Mouse (Mus musculus) kidney, adult 18-20 months (tissue): Measurements from ENCODE around the gene Nlgn1.

Experiments
- DNase-seq: peaks from one replicate; pipeline ENCODE4 v3.0.0; 2021

Nlgn1 gene

GRCm38 (mm10) chr3:26194970-26195369, 137.3 kb downstream of the Nlgn1 start:
- no peak for DNase-seq

- no peak for DNase-seq
Observed at GRCm38 (mm10) chr3:26181013-26181412, 151.2 kb downstream of the Nlgn1 start.

- DNase-seq, result no peak
Observed at GRCm38 (mm10) chr3:26175371-26175770, 156.9 kb downstream of the Nlgn1 start.

- no peak for DNase-seq
Observed at GRCm38 (mm10) chr3:26174257-26174656, 158.0 kb downstream of the Nlgn1 start.

GRCm38 (mm10) chr3:26173613-26174012, 158.6 kb downstream of the Nlgn1 start:
- no peak for DNase-seq

- no peak for DNase-seq
Observed at GRCm38 (mm10) chr3:26166711-26167110, 165.5 kb downstream of the Nlgn1 start.

GRCm38 (mm10) chr3:26153782-26154181, 178.5 kb downstream of the Nlgn1 start:
- peak; percentile 47 for DNase-seq

- DNase-seq, result peak; percentile 2
Observed at GRCm38 (mm10) chr3:26153036-26153741, 179.1 kb downstream of the Nlgn1 start.

GRCm38 (mm10) chr3:26152510-26153035, 179.7 kb downstream of the Nlgn1 start:
- peak; percentile 6 for DNase-seq

- DNase-seq, result no peak
Observed at GRCm38 (mm10) chr3:26151351-26152020, 180.8 kb downstream of the Nlgn1 start.

- DNase-seq, result no peak
Observed at GRCm38 (mm10) chr3:26146174-26146573, 186.1 kb downstream of the Nlgn1 start.

GRCm38 (mm10) chr3:26145441-26145840, 186.8 kb downstream of the Nlgn1 start:
- DNase-seq, result no peak

- DNase-seq, result no peak
Observed at GRCm38 (mm10) chr3:26141590-26141989, 190.7 kb downstream of the Nlgn1 start.

- DNase-seq, result no peak
Observed at GRCm38 (mm10) chr3:26134839-26135651, 197.2 kb downstream of the Nlgn1 start.

GRCm38 (mm10) chr3:26130919-26131318, 201.3 kb downstream of the Nlgn1 start:
- DNase-seq, result no peak

GRCm38 (mm10) chr3:26129455-26129854, 202.8 kb downstream of the Nlgn1 start:
- no peak for DNase-seq

GRCm38 (mm10) chr3:26117071-26117470, 215.2 kb downstream of the Nlgn1 start:
- DNase-seq, result no peak

GRCm38 (mm10) chr3:26106361-26106760, 225.9 kb downstream of the Nlgn1 start:
- DNase-seq, result no peak

GRCm38 (mm10) chr3:26105528-26105927, 226.7 kb downstream of the Nlgn1 start:
- no peak for DNase-seq

GRCm38 (mm10) chr3:26102271-26102670, 230.0 kb downstream of the Nlgn1 start:
- DNase-seq, result no peak

GRCm38 (mm10) chr3:26095551-26095950, 236.7 kb downstream of the Nlgn1 start:
- DNase-seq, result no peak

- no peak for DNase-seq
Observed at GRCm38 (mm10) chr3:26069366-26069765, 262.9 kb downstream of the Nlgn1 start.

GRCm38 (mm10) chr3:26050769-26051168, 281.5 kb downstream of the Nlgn1 start:
- DNase-seq, result no peak
